Mouse (Mus musculus): ENCODE results near the gene Ermard.
A peak's percentile ranks its signal among the peaks of the same experiment; 100 is the strongest.

- TF ChIP-seq MYOD1 (IDR thresholded peaks at IDR 0.05; ENCODE audit: control insufficient read depth in 1 of 3, insufficient read length in 2 of 3, low read depth in 2 of 3) (peak in 1 of 3 experiments; percentile 22), USF1 (IDR thresholded peaks at IDR 0.05; ENCODE audit: low read depth) (no peak), POLR2A (IDR thresholded peaks at IDR 0.05; ENCODE audit: insufficient read length, low read depth) (no peak)
Observed at GRCm38 (mm10) chr17:15093523-15093922, 52.5 kb downstream of the Ermard start.

All from myocyte (in vitro differentiated cells).